Mouse (Mus musculus) forebrain, embryonic 10.5 days (tissue): Measurements from ENCODE around the gene Renbp. TPM values are rescaled to one million over a fixed set of nuclear protein-coding genes. Genes with fewer than 3 reads are reported as not detected.

Source experiments
- DNase-seq: peaks from one replicate; pipeline ENCODE4 v3.0.0-alpha.2; 2017; ENCODE audit warnings: low spot score; ENCODE audit errors: extremely low spot score
- H3K27ac ChIP-seq: fragments of 300-500 bp; sonication (generic); 2 replicates; pipeline ENCODE4 v1.5.1; 2016; ENCODE audit warnings: mild to moderate bottlenecking
- H3K27me3 ChIP-seq: fragments of 300-500 bp; sonication (generic); 2 replicates; pipeline ENCODE4 v1.6.1; 2016; ENCODE audit warnings: mild to moderate bottlenecking; ENCODE audit not compliant: poor library complexity, severe bottlenecking
- H3K36me3 ChIP-seq: fragments of 300-500 bp; sonication (generic); replicated peaks from 2 replicates; pipeline ENCODE4 v1.6.1; 2016; ENCODE audit warnings: mild to moderate bottlenecking, moderate library complexity
- H3K4me1 ChIP-seq: fragments of 300-500 bp; sonication (generic); 2 replicates; pipeline ENCODE4 v1.6.1; 2016
- H3K4me3 ChIP-seq: fragments of 300-500 bp; sonication (generic); 2 replicates; pipeline ENCODE4 v1.5.1; 2016; ENCODE audit warnings: mild to moderate bottlenecking, moderate library complexity
- H3K9me3 ChIP-seq: fragments of 300-500 bp; sonication (generic); 2 replicates; pipeline ENCODE4 v1.6.1; 2016; ENCODE audit warnings: mild to moderate bottlenecking, moderate library complexity
- WGBS: fragments of 180-500 bp; shearing (Covaris S2); methylation state at CpG from one replicate; pipeline ENCODE4 v1.1.7; 2016; 5-methylcytosine and 5-hydroxymethylcytosine counted together
- polyA plus RNA-seq: library from polyadenylated mRNA; unstranded; fragments of >200 nt; fragmentation: Nextera tagmentation; extraction: Ambion mirVana; gene quantifications from 2 replicates; pipeline ENCODE4 v1.2.1, GENCODE M21; 2016

Gene Renbp
- 17.3 and 18.7 TPM in 2 replicates for polyA plus RNA-seq

DNA sequence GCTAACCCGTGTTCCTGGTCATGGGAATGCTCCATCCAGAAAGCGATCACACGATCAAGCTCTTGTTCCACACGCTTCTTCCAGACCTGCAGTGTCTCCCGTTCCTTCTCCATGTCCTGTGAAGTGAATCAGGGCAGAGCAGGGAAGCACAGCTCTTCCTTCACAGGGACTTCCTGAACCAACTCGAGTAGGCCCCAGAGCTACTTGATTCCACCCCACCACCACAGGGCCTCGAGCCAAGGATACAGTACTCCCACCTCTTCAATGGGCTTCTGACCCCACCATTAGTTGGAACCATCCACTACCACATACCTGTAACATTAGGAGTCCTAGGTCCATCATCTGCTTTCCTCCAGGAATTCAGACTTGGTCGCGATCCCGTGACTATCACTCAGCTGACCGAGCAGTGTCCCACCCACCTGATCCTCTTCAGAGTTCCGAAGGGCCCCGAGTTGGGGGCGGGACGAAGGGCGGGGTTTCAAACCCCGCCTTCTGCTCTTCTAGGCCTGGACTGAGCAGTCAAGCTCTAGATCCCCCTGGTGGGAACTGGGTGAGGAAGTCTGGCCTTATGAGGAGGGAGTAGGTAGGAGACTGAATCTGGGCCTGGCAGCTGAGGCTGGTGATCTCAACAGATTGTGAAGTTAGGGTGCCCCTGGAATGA is at the start of gene Renbp:
TSS of gene Renbp (minus strand) at position 449 of the 661 bp plus-strand sequence.
- no peaks in the 10 kb centered on the region for H3K27me3 ChIP-seq
- H3K36me3 ChIP-seq = no peaks in the 10 kb centered on the region
- H3K4me3 ChIP-seq = peak within 1 kb of the TSS; percentile 33
- H3K4me1 ChIP-seq = 0 out of 2 replicates have a peak, but pooled peaks cover 3% of the 10 kb centered on the region
- no peaks in the 10 kb centered on the region for H3K9me3 ChIP-seq
- DNase-seq = peak; percentile 28
- 0 out of 2 replicates have a peak within 1 kb of the TSS, but pooled peaks have one; percentile 15 for H3K27ac ChIP-seq
- WGBS = 41% methylated on average over 17 of the region's 17 CpGs

GRCm38 (mm10) chrX:73977783-73978182 is 47.1 kb upstream of the Renbp start:
- WGBS = 89% methylated on average over 1 of the region's 1 CpGs
- Histone ChIP-seq H3K4me3 (no peak overlapping the region), H3K27ac (no peak overlapping the region), H3K9me3 (no peaks in the 10 kb centered on the region), H3K36me3 (no peaks in the 10 kb centered on the region), H3K27me3 (no peaks in the 10 kb centered on the region), H3K4me1 (no peaks in the 10 kb centered on the region)
- DNase-seq = no peak

DNA sequence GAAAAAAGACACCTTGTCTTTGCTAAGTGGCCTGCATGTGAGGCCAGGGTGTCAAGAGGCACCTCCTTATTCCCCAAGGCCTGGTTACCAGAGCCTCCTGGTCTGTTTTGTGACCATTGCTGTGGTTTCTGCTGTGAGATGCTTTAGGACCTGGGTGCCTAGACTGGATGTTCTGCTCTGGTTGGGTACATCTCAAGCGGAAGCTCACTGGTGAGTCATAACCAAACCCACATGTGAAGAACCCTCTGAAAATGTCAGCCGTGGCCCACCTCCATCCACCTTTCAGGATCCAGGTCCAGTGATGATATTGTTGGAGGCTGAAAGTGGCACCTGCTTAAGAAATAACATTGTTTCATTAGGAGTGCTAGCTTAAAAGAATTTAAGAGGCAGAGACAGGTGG is 45.6 kb upstream of the Renbp start:
- Histone ChIP-seq H3K27ac (no peak overlapping the region), H3K36me3 (no peaks in the 10 kb centered on the region), H3K9me3 (no peaks in the 10 kb centered on the region), H3K27me3 (no peaks in the 10 kb centered on the region), H3K4me1 (no peaks in the 10 kb centered on the region), H3K4me3 (no peak overlapping the region)
- 88% methylated on average over 2 of the region's 2 CpGs for WGBS
- DNase-seq = no peak

DNA sequence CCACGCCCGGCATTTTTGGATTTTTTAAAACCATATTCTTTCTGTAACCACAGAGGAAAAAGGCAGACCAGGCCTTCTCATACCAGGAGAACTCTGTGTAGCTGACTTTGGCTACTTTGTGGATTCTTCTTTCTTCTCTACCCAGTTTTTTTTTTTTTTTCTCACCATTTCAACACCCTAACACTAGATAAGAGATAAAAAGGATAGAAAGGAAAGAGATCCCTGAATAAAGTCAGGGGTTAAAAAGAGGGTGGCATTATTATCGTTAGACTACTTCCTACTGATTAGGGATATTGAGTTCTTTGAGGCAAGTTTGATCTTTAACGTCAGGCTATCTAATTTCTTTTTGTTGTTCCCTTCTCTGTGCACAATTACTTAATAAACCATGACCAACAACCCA is 42.1 kb upstream of the Renbp start:
- H3K36me3 ChIP-seq = no peaks in the 10 kb centered on the region
- H3K4me3 ChIP-seq = no peak overlapping the region
- no peak for DNase-seq
- H3K27me3 ChIP-seq = no peaks in the 10 kb centered on the region
- 77% methylated on average over 4 of the region's 4 CpGs for WGBS
- peaks cover 9% of the 10 kb centered on the region for H3K4me1 ChIP-seq
- H3K9me3 ChIP-seq = no peaks in the 10 kb centered on the region
- no peak overlapping the region for H3K27ac ChIP-seq

DNA sequence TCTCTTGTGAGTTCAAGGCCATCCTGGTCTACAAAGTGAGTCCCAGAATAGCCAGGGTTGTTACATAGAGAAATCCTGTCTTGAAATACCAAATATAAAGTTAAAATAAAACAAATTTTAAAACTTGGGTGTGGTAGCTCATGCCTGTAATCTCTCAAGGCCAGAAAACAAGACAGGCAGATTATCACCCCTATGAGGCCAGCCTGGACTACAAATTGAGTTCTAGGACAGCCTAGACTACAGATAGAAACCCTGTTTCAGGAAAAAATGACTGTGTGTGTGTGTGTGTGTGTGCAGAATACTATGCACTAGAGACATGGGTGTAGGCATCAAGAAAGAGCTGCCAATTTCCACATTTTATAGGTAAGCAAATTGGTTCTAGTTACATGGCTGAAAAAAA is 40.1 kb upstream of the Renbp start:
- H3K9me3 ChIP-seq = no peaks in the 10 kb centered on the region; the same call in 1 of the 2 replicates
- no peak overlapping the region for H3K27ac ChIP-seq
- H3K4me3 ChIP-seq = no peak overlapping the region
- peaks cover 9% of the 10 kb centered on the region for H3K4me1 ChIP-seq
- no peak for DNase-seq
- H3K27me3 ChIP-seq = peaks cover 4% of the 10 kb centered on the region; the same call in 1 of the 2 replicates
- no peaks in the 10 kb centered on the region for H3K36me3 ChIP-seq

- 80% methylated on average over 2 of the region's 2 CpGs for WGBS
- H3K27me3 ChIP-seq = peaks cover 4% of the 10 kb centered on the region; the same call in 1 of the 2 replicates
Measured at GRCm38 (mm10) chrX:73969729-73970128, 39.1 kb upstream of the Renbp start.

GRCm38 (mm10) chrX:73969167-73969566 is 38.5 kb upstream of the Renbp start:
- peaks cover 4% of the 10 kb centered on the region; the same call in 1 of the 2 replicates for H3K27me3 ChIP-seq
- WGBS = 90% methylated on average over 1 of the region's 1 CpGs
- H3K27ac ChIP-seq = peak overlapping the region; percentile 97; the same call in 1 of the 2 replicates
- H3K36me3 ChIP-seq = peaks cover 6% of the 10 kb centered on the region
- DNase-seq = no peak
- no peak overlapping the region for H3K4me3 ChIP-seq
- peaks cover 15% of the 10 kb centered on the region for H3K4me1 ChIP-seq
- no peaks in the 10 kb centered on the region; the same call in 1 of the 2 replicates for H3K9me3 ChIP-seq

More at GRCm38 (mm10) chrX:73969729-73970128, 39.1 kb upstream of the Renbp start:
- H3K4me1 ChIP-seq = peaks cover 10% of the 10 kb centered on the region
- H3K4me3 ChIP-seq = no peak overlapping the region
- no peak for DNase-seq
- no peak overlapping the region for H3K27ac ChIP-seq
- H3K9me3 ChIP-seq = no peaks in the 10 kb centered on the region; the same call in 1 of the 2 replicates
- peaks cover under 1% of the 10 kb centered on the region for H3K36me3 ChIP-seq

DNA sequence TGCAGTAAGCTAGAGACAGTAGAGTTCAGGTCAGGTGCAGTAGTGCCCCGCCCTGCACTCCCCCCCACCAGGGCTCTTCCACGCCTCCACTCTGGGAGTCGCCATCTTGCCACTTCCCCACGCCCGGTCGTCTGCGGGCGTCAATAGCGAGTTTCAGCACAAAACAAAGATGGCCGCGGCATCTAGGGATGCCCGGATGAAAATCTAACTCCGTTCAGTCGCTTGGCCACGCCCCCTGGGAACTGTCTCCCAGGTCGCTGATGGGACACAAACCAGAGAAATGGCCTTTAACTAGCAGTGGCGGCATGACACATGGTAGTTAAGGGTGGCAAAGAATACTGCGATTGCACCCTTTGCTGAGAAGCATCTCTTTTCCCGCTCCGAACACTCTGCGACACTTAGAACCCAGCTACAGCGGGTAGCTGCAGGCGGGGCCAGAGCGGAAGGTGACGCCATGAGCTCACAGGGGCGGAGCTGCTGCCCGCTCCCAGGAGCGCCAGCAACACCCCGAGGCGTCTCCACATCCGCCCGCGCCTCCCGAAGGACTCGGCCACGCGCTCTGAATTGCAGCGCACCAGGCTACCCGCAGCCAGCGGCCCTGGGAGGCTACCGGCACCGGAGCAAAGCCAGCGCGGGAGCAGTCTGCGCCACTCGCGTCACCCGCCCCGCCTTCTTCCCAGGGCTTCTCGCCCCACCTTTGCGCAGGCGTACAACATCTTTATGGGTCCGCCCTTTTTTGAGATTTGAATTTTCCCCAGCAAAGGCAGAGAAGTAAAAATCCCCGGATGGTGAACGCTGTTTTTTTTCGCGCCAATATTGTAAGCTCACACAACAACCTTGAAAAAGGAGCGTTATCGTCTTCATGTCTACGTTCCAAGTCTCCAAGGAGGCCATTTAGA is 36.8 kb upstream of the Renbp start:
- Histone ChIP-seq H3K4me1 (peaks cover 32% of the 10 kb centered on the region), H3K27ac (peak overlapping the region; percentile 97), H3K4me3 (peak overlapping the region; percentile 75), H3K36me3 (peaks cover 23% of the 10 kb centered on the region), H3K9me3 (no peaks in the 10 kb centered on the region; the same call in 1 of the 2 replicates), H3K27me3 (peaks cover 4% of the 10 kb centered on the region; the same call in 1 of the 2 replicates)
- DNase-seq = peak; percentile 86
- 9% methylated on average over 60 of the region's 60 CpGs for WGBS

DNA sequence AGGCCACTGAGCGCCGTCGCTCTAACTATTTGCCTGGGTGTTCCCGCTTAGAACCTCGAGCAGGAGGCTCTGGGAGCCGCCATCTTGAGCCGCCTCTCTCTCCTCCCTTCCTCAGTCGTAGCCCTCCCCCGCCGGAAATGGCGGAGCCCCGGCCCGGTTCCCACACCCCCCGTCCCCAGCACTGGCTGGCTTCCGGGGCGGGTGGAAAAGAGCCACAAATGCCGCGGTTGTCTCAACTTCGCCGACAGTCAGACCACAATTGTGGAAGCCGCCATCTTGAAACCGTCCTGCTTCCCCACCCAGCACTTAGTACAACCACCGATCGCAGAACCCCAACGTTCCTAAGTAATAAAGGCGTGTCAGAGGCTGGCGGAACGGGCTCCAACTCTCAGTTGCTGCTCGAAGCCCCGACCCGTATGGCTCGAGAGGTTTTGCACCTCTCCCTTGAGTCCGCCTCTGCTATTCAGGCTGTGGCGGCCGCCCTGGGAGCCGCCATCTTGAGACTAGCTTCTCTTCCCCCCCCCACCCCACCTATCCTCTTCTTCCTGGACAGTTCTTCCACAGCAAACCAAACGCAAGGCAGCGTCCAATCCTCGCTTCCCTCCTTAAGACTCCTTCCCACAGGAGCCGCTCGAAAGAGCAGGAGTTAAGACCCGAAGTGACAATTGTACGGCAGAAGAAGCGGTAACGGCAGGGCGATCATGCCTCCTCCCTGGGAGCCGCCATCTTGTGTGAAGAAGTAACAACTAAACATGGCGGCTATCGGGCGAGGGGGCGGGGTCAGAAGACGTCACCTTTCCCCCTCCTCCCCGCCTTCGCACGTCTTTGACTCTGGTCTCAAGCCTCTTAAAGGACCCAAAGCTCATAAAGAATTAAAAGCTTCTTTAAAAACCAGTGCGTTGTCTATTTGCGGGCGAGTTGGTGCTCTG is 35.9 kb upstream of the Renbp start, which contains the start of gene Hcfc1:
TSS of gene Hcfc1 (minus strand) at position 110 of the 929 bp plus-strand sequence.
- H3K27ac ChIP-seq = peak within 1 kb of the TSS; percentile 97
- peak within 1 kb of the TSS; percentile 75 for H3K4me3 ChIP-seq
- peaks cover 32% of the 10 kb centered on the region for H3K36me3 ChIP-seq
- peaks cover 4% of the 10 kb centered on the region; the same call in 1 of the 2 replicates for H3K27me3 ChIP-seq
- 12% methylated on average over 58 of the region's 58 CpGs for WGBS
- no peaks in the 10 kb centered on the region; the same call in 1 of the 2 replicates for H3K9me3 ChIP-seq
- peaks cover 35% of the 10 kb centered on the region for H3K4me1 ChIP-seq
- peak; percentile 86 for DNase-seq

- peak overlapping the region; percentile 75 for H3K4me3 ChIP-seq
- WGBS = 17% methylated on average over 20 of the region's 20 CpGs
- no peak for DNase-seq
- H3K9me3 ChIP-seq = no peaks in the 10 kb centered on the region; the same call in 1 of the 2 replicates
- H3K27ac ChIP-seq = peak overlapping the region; percentile 97
- H3K4me1 ChIP-seq = peaks cover 35% of the 10 kb centered on the region
- H3K27me3 ChIP-seq = peaks cover 4% of the 10 kb centered on the region; the same call in 1 of the 2 replicates
- H3K36me3 ChIP-seq = peaks cover 45% of the 10 kb centered on the region
Measured at GRCm38 (mm10) chrX:73965307-73965706, 34.7 kb upstream of the Renbp start.

- peaks cover 4% of the 10 kb centered on the region; the same call in 1 of the 2 replicates for H3K27me3 ChIP-seq
- peak overlapping the region; percentile 97; the same call in 1 of the 2 replicates for H3K27ac ChIP-seq
- peak overlapping the region; percentile 75 for H3K4me3 ChIP-seq
- no peaks in the 10 kb centered on the region; the same call in 1 of the 2 replicates for H3K9me3 ChIP-seq
- DNase-seq = no peak
- WGBS = 57% methylated on average over 3 of the region's 3 CpGs
- peaks cover 54% of the 10 kb centered on the region for H3K36me3 ChIP-seq
- peaks cover 35% of the 10 kb centered on the region for H3K4me1 ChIP-seq
Measured at GRCm38 (mm10) chrX:73964363-73964762, 33.7 kb upstream of the Renbp start.
